Mouse (Mus musculus) forebrain, embryonic 10.5 days (tissue): ENCODE results near the gene Parvg. TPM values are rescaled to one million over a fixed set of nuclear protein-coding genes. Genes with fewer than 3 reads are reported as not detected.

Experiments
- DNase-seq: peaks from one replicate; pipeline ENCODE4 v3.0.0-alpha.2; 2017; ENCODE audit warnings: low spot score; ENCODE audit errors: extremely low spot score
- H3K27ac ChIP-seq: fragments of 300-500 bp; sonication (generic); 2 replicates; pipeline ENCODE4 v1.5.1; 2016; ENCODE audit warnings: mild to moderate bottlenecking
- H3K27me3 ChIP-seq: fragments of 300-500 bp; sonication (generic); 2 replicates; pipeline ENCODE4 v1.6.1; 2016; ENCODE audit warnings: mild to moderate bottlenecking; ENCODE audit not compliant: poor library complexity, severe bottlenecking
- H3K36me3 ChIP-seq: fragments of 300-500 bp; sonication (generic); replicated peaks from 2 replicates; pipeline ENCODE4 v1.6.1; 2016; ENCODE audit warnings: mild to moderate bottlenecking, moderate library complexity
- H3K4me1 ChIP-seq: fragments of 300-500 bp; sonication (generic); 2 replicates; pipeline ENCODE4 v1.6.1; 2016
- H3K4me3 ChIP-seq: fragments of 300-500 bp; sonication (generic); 2 replicates; pipeline ENCODE4 v1.5.1; 2016; ENCODE audit warnings: mild to moderate bottlenecking, moderate library complexity
- H3K9me3 ChIP-seq: fragments of 300-500 bp; sonication (generic); 2 replicates; pipeline ENCODE4 v1.6.1; 2016; ENCODE audit warnings: mild to moderate bottlenecking, moderate library complexity
- WGBS: fragments of 180-500 bp; shearing (Covaris S2); methylation state at CpG from one replicate; pipeline ENCODE4 v1.1.7; 2016; 5-methylcytosine and 5-hydroxymethylcytosine counted together
- polyA plus RNA-seq: library from polyadenylated mRNA; unstranded; fragments of >200 nt; fragmentation: Nextera tagmentation; extraction: Ambion mirVana; gene quantifications from 2 replicates; pipeline ENCODE4 v1.2.1, GENCODE M21; 2016

Parvg gene
- polyA plus RNA-seq, 1 experiment from 2014 or later = 1.0 TPM

GRCm38 (mm10) chr15:84312878-84313565 is 10.8 kb upstream of the Parvg start:
- H3K4me3 ChIP-seq = no peak overlapping the region
- 60% methylated on average over 9 of the region's 10 CpGs for WGBS
- H3K27ac ChIP-seq = peak overlapping the region; percentile 54
- H3K9me3 ChIP-seq = 0 out of 2 replicates have a peak, but pooled peaks cover 3% of the 10 kb centered on the region
- H3K4me1 ChIP-seq = peaks cover 68% of the 10 kb centered on the region
- H3K36me3 ChIP-seq = no peaks in the 10 kb centered on the region
- no peak for DNase-seq
- peaks cover 48% of the 10 kb centered on the region for H3K27me3 ChIP-seq

GRCm38 (mm10) chr15:84313566-84313878 is 10.3 kb upstream of the Parvg start:
- no peak overlapping the region for H3K4me3 ChIP-seq
- no peaks in the 10 kb centered on the region for H3K36me3 ChIP-seq
- peaks cover 47% of the 10 kb centered on the region for H3K27me3 ChIP-seq
- peak overlapping the region; percentile 54 for H3K27ac ChIP-seq
- 0 out of 2 replicates have a peak, but pooled peaks cover 3% of the 10 kb centered on the region for H3K9me3 ChIP-seq
- peaks cover 63% of the 10 kb centered on the region for H3K4me1 ChIP-seq
- DNase-seq = no peak
- WGBS = 29% methylated on average over 9 of the region's 9 CpGs

GRCm38 (mm10) chr15:84314420-84315080 is 9.3 kb upstream of the Parvg start:
- 9% methylated on average over 18 of the region's 18 CpGs for WGBS
- Histone ChIP-seq H3K27me3 (peaks cover 44% of the 10 kb centered on the region), H3K9me3 (0 out of 2 replicates have a peak, but pooled peaks cover 3% of the 10 kb centered on the region), H3K4me3 (no peak overlapping the region), H3K4me1 (peaks cover 59% of the 10 kb centered on the region), H3K36me3 (no peaks in the 10 kb centered on the region), H3K27ac (peak overlapping the region; percentile 54; the same call in 1 of the 2 replicates)
- DNase-seq = no peak

- DNase-seq = no peak
- H3K4me1 ChIP-seq = peaks cover 57% of the 10 kb centered on the region
- no peaks in the 10 kb centered on the region for H3K36me3 ChIP-seq
- H3K9me3 ChIP-seq = 0 out of 2 replicates have a peak, but pooled peaks cover 3% of the 10 kb centered on the region
- H3K27ac ChIP-seq = no peak overlapping the region
- 68% methylated on average over 15 of the region's 15 CpGs for WGBS
- peaks cover 44% of the 10 kb centered on the region for H3K27me3 ChIP-seq
- H3K4me3 ChIP-seq = no peak overlapping the region
These were observed 8.4 kb upstream of the Parvg start for GRCm38 (mm10) chr15:84315276-84316046.

- peaks cover 35% of the 10 kb centered on the region for H3K4me1 ChIP-seq
- H3K9me3 ChIP-seq = 0 out of 2 replicates have a peak, but pooled peaks cover 3% of the 10 kb centered on the region
- H3K4me3 ChIP-seq = no peak overlapping the region
- WGBS = 89% methylated on average over 4 of the region's 4 CpGs
- no peak overlapping the region for H3K27ac ChIP-seq
- no peaks in the 10 kb centered on the region for H3K36me3 ChIP-seq
- H3K27me3 ChIP-seq = peaks cover 19% of the 10 kb centered on the region
- DNase-seq = no peak
These were observed 4.4 kb upstream of the Parvg start for GRCm38 (mm10) chr15:84319393-84319792.

- peaks cover 21% of the 10 kb centered on the region; the same call in 1 of the 2 replicates for H3K27me3 ChIP-seq
- H3K27ac ChIP-seq = 0 out of 2 replicates have a peak overlapping the region, but pooled peaks have one; percentile 25
- 87% methylated on average over 8 of the region's 8 CpGs for WGBS
- no peak for DNase-seq
- H3K4me1 ChIP-seq = peaks cover 36% of the 10 kb centered on the region
- H3K9me3 ChIP-seq = 0 out of 2 replicates have a peak, but pooled peaks cover 3% of the 10 kb centered on the region
- H3K4me3 ChIP-seq = no peak overlapping the region
- no peaks in the 10 kb centered on the region for H3K36me3 ChIP-seq
These were observed 2.2 kb upstream of the Parvg start for GRCm38 (mm10) chr15:84321544-84322174.

- DNase-seq = no peak
- Histone ChIP-seq H3K27me3 (peaks cover 22% of the 10 kb centered on the region; the same call in 1 of the 2 replicates), H3K4me3 (no peak overlapping the region), H3K4me1 (peaks cover 36% of the 10 kb centered on the region), H3K36me3 (no peaks in the 10 kb centered on the region), H3K9me3 (no peaks in the 10 kb centered on the region), H3K27ac (0 out of 2 replicates have a peak overlapping the region, but pooled peaks have one; percentile 20)
- WGBS = 70% methylated on average over 8 of the region's 8 CpGs
These were observed 1.2 kb downstream of the Parvg start for GRCm38 (mm10) chr15:84324870-84325553.

- Histone ChIP-seq H3K36me3 (no peaks in the 10 kb centered on the region), H3K27me3 (peaks cover 22% of the 10 kb centered on the region; the same call in 1 of the 2 replicates), H3K9me3 (no peaks in the 10 kb centered on the region), H3K4me3 (no peak overlapping the region), H3K27ac (no peak overlapping the region), H3K4me1 (peaks cover 33% of the 10 kb centered on the region)
- 50% methylated on average over 12 of the region's 12 CpGs for WGBS
- DNase-seq = no peak
These were observed 1.9 kb downstream of the Parvg start for GRCm38 (mm10) chr15:84325736-84326135.

GRCm38 (mm10) chr15:84328870-84329269 is 5.0 kb downstream of the Parvg start:
- no peak overlapping the region for H3K4me3 ChIP-seq
- H3K27ac ChIP-seq = no peak overlapping the region
- DNase-seq = no peak
- 90% methylated on average over 10 of the region's 10 CpGs for WGBS
- H3K36me3 ChIP-seq = no peaks in the 10 kb centered on the region
- H3K4me1 ChIP-seq = peaks cover 19% of the 10 kb centered on the region
- no peaks in the 10 kb centered on the region for H3K9me3 ChIP-seq
- peaks cover 22% of the 10 kb centered on the region; the same call in 1 of the 2 replicates for H3K27me3 ChIP-seq

GRCm38 (mm10) chr15:84329940-84330339 is 6.1 kb downstream of the Parvg start:
- H3K27me3 ChIP-seq = peaks cover 15% of the 10 kb centered on the region; the same call in 1 of the 2 replicates
- no peaks in the 10 kb centered on the region for H3K9me3 ChIP-seq
- H3K4me3 ChIP-seq = no peak overlapping the region
- no peaks in the 10 kb centered on the region for H3K36me3 ChIP-seq
- no peak overlapping the region for H3K27ac ChIP-seq
- DNase-seq = no peak
- 91% methylated on average over 8 of the region's 8 CpGs for WGBS
- peaks cover 13% of the 10 kb centered on the region for H3K4me1 ChIP-seq

GRCm38 (mm10) chr15:84331066-84331612 is 7.3 kb downstream of the Parvg start:
- H3K4me1 ChIP-seq = peaks cover under 1% of the 10 kb centered on the region
- DNase-seq = no peak
- no peak overlapping the region for H3K4me3 ChIP-seq
- WGBS = 91% methylated on average over 4 of the region's 4 CpGs
- H3K27me3 ChIP-seq = 0 out of 2 replicates have a peak, but pooled peaks cover 5% of the 10 kb centered on the region
- H3K9me3 ChIP-seq = no peaks in the 10 kb centered on the region
- H3K27ac ChIP-seq = no peak overlapping the region
- H3K36me3 ChIP-seq = no peaks in the 10 kb centered on the region
